Mouse (Mus musculus): ENCODE data around the gene Vps29. TPM values are rescaled to one million over a fixed set of nuclear protein-coding genes. Genes with fewer than 3 reads are reported as not detected.

Gene Vps29
- total RNA-seq, 1 experiment = 135 TPM

DNA sequence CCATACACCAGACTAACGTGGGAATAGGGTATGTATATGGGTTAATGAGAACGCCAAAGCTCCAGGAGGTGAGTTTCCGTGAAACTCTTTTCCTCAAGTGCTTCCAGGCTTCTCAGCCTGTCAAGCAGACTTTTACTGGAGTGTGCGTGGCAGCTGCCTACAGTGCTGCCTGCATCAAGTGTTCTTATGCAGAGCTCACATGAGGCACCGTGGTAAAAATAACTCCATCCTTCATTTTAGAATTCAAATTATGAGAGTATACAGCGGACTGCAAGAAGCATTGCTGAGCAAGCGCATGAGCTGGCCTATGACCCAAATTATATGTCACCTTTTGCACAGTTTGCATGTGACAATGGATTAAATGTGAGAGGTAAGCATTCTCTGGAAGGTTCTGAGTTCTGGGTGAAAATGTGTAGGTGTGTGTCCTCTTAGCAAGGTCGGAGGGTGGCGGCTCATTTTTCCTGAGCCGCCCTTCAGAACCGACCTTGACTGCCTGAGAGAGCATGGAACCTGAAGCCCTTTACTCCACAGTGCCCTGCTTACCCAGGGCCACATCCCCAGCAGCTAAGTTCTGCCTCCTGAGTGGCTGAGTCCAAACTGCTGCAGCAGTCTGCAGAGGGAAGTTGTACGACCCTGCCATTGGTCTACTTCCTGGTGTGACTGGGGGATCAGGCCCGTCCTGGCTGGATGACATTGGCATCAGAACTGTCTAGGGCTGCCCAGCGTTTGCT is 34.5 kb upstream of the Vps29 start:
- DNase-seq (ENCODE audit: low read depth, low spot score) = no peak
- no peak overlapping the region for H3K4me3 ChIP-seq (ENCODE audit: insufficient read depth in 1 of 2, low read depth in 1 of 2, low read length in 2 of 2, poor library complexity in 1 of 2, severe bottlenecking in 1 of 2)
- in situ Hi-C loops (cut with MboI; ENCODE audit: low sequenced_read_pairs in 2 of 2, unreplicated experiment in 2 of 2) = no loop called here
- H3K9me3 ChIP-seq (ENCODE audit: control insufficient read depth, insufficient read depth, low read depth, low read length) = no peaks in the 10 kb centered on the region
- peak overlapping the region; percentile 51 for H3K27ac ChIP-seq (ENCODE audit: insufficient read depth, low read depth, low read length, poor library complexity, severe bottlenecking)
- peaks cover 24% of the 10 kb centered on the region; the same call in 1 of the 2 replicates for H3K36me3 ChIP-seq (ENCODE audit: control insufficient read depth, insufficient read depth, low read length, poor library complexity, severe bottlenecking)
- peaks cover 7 to 35% of the 10 kb centered on the region in 2 experiments; a peak in 3 of 4 replicates for H3K4me1 ChIP-seq (ENCODE audit: control insufficient read depth in 2 of 2, insufficient read depth in 2 of 2, low read length in 2 of 2, poor library complexity in 1 of 2)
- H3K9ac ChIP-seq (ENCODE audit: insufficient read depth, low read depth, low read length, poor library complexity, severe bottlenecking) = 0 out of 2 replicates have a peak overlapping the region, but pooled peaks have one; percentile 8
- no peak for TF ChIP-seq MAFK (IDR thresholded peaks at IDR 0.05; ENCODE audit: insufficient read depth, low read depth, low read length)
- TF ChIP-seq ZNF384 (IDR thresholded peaks at IDR 0.05; ENCODE audit: low read depth, low read length) = no peak
- TF ChIP-seq CHD2 (IDR thresholded peaks at IDR 0.05; ENCODE audit: low read depth, low read length) = no peak
- TF ChIP-seq ZC3H11A (IDR thresholded peaks at IDR 0.05; ENCODE audit: borderline replicate concordance, low read depth, low read length) = no peak
- TF ChIP-seq HCFC1 (IDR thresholded peaks at IDR 0.05; ENCODE audit: borderline replicate concordance, insufficient read depth, low read length) = no peak

DNA sequence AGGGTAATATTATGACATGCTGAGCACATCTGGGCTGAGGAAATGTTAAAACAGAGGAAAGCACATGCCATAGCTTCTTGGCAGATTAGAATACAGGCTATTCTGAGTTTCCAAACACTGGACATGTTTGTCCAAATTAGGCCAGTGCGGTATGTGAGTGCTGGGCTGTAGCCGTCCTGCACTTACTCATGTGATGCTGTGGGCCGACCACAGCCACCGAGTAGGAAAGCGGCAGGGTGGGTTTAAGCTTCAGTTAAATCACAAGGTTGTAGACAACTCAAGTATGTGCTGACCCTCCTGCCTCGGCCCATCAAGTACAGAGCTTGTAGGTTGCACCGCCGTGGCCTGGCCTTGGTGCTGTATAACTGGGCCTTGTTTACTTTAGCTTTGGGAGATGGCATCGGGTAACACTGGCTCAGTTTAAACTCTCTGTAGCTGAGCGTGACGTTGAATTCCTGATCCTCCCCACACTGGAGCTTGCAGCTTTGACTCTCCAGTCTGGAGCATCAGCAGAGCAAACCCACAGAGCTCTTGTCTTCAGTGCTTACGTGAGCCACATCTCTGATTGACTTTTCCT is 33.9 kb upstream of the Vps29 start:
- Histone ChIP-seq H3K27ac (ENCODE audit: insufficient read depth, low read depth, low read length, poor library complexity, severe bottlenecking) (no peak overlapping the region), H3K4me1 (ENCODE audit: control insufficient read depth in 2 of 2, insufficient read depth in 2 of 2, low read length in 2 of 2, poor library complexity in 1 of 2) (peaks cover 7 to 33% of the 10 kb centered on the region in 2 experiments; a peak in 2 of 4 replicates), H3K36me3 (ENCODE audit: control insufficient read depth, insufficient read depth, low read length, poor library complexity, severe bottlenecking) (peaks cover 29% of the 10 kb centered on the region), H3K9ac (ENCODE audit: insufficient read depth, low read depth, low read length, poor library complexity, severe bottlenecking) (0 out of 2 replicates have a peak overlapping the region, but pooled peaks have one; percentile 8), H3K4me3 (ENCODE audit: insufficient read depth in 1 of 2, low read depth in 1 of 2, low read length in 2 of 2, poor library complexity in 1 of 2, severe bottlenecking in 1 of 2) (no peak overlapping the region), H3K9me3 (ENCODE audit: control insufficient read depth, insufficient read depth, low read depth, low read length) (no peaks in the 10 kb centered on the region)
- DNase-seq (ENCODE audit: low read depth, low spot score) = no peak
- in situ Hi-C loops (cut with MboI; ENCODE audit: low sequenced_read_pairs in 2 of 2, unreplicated experiment in 2 of 2) = no loop called here
- TF ChIP-seq CHD2 (IDR thresholded peaks at IDR 0.05; ENCODE audit: low read depth, low read length) (no peak), ZC3H11A (IDR thresholded peaks at IDR 0.05; ENCODE audit: borderline replicate concordance, low read depth, low read length) (no peak), ZNF384 (IDR thresholded peaks at IDR 0.05; ENCODE audit: low read depth, low read length) (no peak), HCFC1 (IDR thresholded peaks at IDR 0.05; ENCODE audit: borderline replicate concordance, insufficient read depth, low read length) (no peak), MAFK (IDR thresholded peaks at IDR 0.05; ENCODE audit: insufficient read depth, low read depth, low read length) (no peak)

DNA sequence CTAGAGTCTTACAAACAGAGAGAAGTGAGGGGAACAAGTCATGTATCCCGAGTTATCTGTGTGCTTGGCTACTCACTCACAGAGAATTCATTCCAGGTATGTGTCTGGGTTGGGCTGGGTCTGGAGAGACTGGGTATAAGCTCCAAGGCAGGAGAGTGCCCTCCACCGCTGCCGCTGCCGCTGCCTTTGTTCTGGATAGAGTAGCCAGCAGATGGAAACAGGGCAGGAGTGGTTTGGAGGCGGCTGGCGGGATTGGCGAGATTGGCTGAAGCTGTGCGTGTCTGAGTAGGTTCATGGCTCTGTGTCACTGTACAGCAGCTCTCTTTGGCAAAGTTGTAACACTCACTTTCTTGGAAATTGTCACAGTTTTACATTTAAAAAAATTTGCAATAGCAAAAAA is 30.6 kb upstream of the Vps29 start:
- no peak overlapping the region for H3K9ac ChIP-seq (ENCODE audit: insufficient read depth, low read depth, low read length, poor library complexity, severe bottlenecking)
- H3K4me3 ChIP-seq (ENCODE audit: insufficient read depth in 1 of 2, low read depth in 1 of 2, low read length in 2 of 2, poor library complexity in 1 of 2, severe bottlenecking in 1 of 2) = no peak overlapping the region
- in situ Hi-C loops (cut with MboI; ENCODE audit: low sequenced_read_pairs in 2 of 2, unreplicated experiment in 2 of 2) = no loop called here
- no peak for DNase-seq (ENCODE audit: low read depth, low spot score)
- peaks cover 32% of the 10 kb centered on the region for H3K36me3 ChIP-seq (ENCODE audit: control insufficient read depth, insufficient read depth, low read length, poor library complexity, severe bottlenecking)
- no peaks in the 10 kb centered on the region for H3K9me3 ChIP-seq (ENCODE audit: control insufficient read depth, insufficient read depth, low read depth, low read length)
- TF ChIP-seq MAFK (IDR thresholded peaks at IDR 0.05; ENCODE audit: insufficient read depth, low read depth, low read length) (no peak), HCFC1 (IDR thresholded peaks at IDR 0.05; ENCODE audit: borderline replicate concordance, insufficient read depth, low read length) (no peak), CHD2 (IDR thresholded peaks at IDR 0.05; ENCODE audit: low read depth, low read length) (no peak), ZNF384 (IDR thresholded peaks at IDR 0.05; ENCODE audit: low read depth, low read length) (no peak), ZC3H11A (IDR thresholded peaks at IDR 0.05; ENCODE audit: borderline replicate concordance, low read depth, low read length) (no peak)
- no peak overlapping the region for H3K27ac ChIP-seq (ENCODE audit: insufficient read depth, low read depth, low read length, poor library complexity, severe bottlenecking)
- H3K4me1 ChIP-seq (ENCODE audit: control insufficient read depth in 2 of 2, insufficient read depth in 2 of 2, low read length in 2 of 2, poor library complexity in 1 of 2) = peaks cover 5 to 17% of the 10 kb centered on the region in 2 experiments; a peak in 2 of 4 replicates

DNA sequence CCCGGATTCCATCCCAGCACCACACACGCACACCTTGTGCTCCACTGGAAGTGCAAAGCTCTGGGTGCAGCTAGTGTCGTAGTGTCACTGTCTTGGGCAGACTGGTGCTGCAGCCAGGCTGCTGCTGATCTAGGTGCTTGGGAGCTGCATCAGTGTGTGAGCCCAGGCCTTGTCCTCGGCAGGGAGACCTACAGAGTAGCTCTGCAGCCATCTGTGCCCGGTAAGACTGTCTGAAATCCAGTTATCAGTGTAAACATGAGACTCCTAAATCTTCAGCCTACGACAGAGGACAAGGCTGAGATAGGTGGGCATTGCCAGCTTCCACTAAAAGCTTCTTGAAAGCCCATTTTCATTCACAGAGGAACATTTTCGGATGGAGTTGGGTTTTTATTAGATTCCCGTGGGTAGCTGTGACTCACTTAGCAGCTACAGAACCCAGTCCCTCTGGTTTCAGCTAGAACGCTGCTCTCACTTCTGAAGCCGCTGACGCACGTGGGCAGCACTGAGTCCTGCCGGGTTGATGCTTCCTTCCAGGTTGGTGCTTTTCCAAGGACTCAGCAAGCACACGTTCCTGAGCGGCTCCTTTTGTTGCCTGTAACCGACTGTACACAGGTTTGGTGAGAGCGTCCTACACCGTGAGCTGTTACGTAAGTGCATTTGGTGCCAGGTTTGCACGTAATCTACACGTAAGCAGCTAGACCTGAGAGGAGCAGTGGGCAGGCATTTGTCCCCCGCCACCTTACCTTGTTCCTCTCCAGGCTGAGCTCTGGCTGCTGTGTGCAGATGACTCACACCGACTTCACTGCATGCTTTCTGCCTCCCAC is 29.3 kb upstream of the Vps29 start:
- in situ Hi-C loops (cut with MboI; ENCODE audit: low sequenced_read_pairs in 2 of 2, unreplicated experiment in 2 of 2) = no loop called here

More for the DNA sequence above, 29.3 kb upstream of the Vps29 start:
- Histone ChIP-seq H3K9ac (ENCODE audit: insufficient read depth, low read depth, low read length, poor library complexity, severe bottlenecking) (no peak overlapping the region; the same call in 1 of the 2 replicates), H3K27ac (ENCODE audit: insufficient read depth, low read depth, low read length, poor library complexity, severe bottlenecking) (no peak overlapping the region), H3K4me3 (ENCODE audit: insufficient read depth in 1 of 2, low read depth in 1 of 2, low read length in 2 of 2, poor library complexity in 1 of 2, severe bottlenecking in 1 of 2) (no peak overlapping the region), H3K36me3 (ENCODE audit: control insufficient read depth, insufficient read depth, low read length, poor library complexity, severe bottlenecking) (peaks cover 31% of the 10 kb centered on the region), H3K9me3 (ENCODE audit: control insufficient read depth, insufficient read depth, low read depth, low read length) (no peaks in the 10 kb centered on the region), H3K4me1 (ENCODE audit: control insufficient read depth in 2 of 2, insufficient read depth in 2 of 2, low read length in 2 of 2, poor library complexity in 1 of 2) (peaks cover 2 to 12% of the 10 kb centered on the region in 2 experiments; a peak in 2 of 4 replicates)
- no peak for DNase-seq (ENCODE audit: low read depth, low spot score)
- TF ChIP-seq HCFC1 (IDR thresholded peaks at IDR 0.05; ENCODE audit: borderline replicate concordance, insufficient read depth, low read length) = no peak
- TF ChIP-seq CHD2 (IDR thresholded peaks at IDR 0.05; ENCODE audit: low read depth, low read length) = no peak
- no peak for TF ChIP-seq ZNF384 (IDR thresholded peaks at IDR 0.05; ENCODE audit: low read depth, low read length)

All from ES-E14 (cell line).